Mouse (Mus musculus) left cerebral cortex, adult 8-10 months (tissue): ENCODE measurements around the gene Antxr1. TPM values are rescaled to one million over a fixed set of nuclear protein-coding genes. Genes with fewer than 3 reads are reported as not detected.

Source experiments
- DNase-seq, 2 experiments: peaks; one replicate each; pipeline ENCODE4 v3.0.0; 2022; ENCODE audit warnings: low spot score in 2 of 2
- total RNA-seq, 4 experiments: library from RNA; stranded (reverse); gene quantifications; 2 replicates each; pipeline ENCODE4 v1.2.4; 2022

The Antxr1 gene
- total RNA-seq, 4 experiments from 2014 or later = 15.7 to 18.7 (median 16.2) TPM

DNA sequence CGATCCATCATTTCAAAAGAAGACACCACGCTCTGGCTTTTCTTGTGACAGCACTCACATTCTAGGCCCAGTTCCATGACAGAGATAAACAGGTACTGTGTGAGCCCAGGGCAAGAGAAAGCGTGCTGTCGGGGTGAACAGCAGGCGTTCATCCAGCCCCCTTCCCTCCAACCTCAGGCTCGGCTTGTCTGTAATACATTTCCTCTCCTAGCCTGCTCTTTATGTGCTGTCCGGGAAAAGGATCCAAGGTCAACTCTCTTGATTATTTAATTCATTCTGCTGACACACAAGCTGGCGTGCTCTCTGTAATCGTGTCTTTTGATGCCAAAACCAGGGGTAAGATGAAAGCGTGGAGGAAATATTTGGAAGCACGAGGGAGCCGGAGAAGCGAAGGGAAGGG lies 192.0 kb downstream of the Antxr1 start:
- DNase-seq = no peak

DNA sequence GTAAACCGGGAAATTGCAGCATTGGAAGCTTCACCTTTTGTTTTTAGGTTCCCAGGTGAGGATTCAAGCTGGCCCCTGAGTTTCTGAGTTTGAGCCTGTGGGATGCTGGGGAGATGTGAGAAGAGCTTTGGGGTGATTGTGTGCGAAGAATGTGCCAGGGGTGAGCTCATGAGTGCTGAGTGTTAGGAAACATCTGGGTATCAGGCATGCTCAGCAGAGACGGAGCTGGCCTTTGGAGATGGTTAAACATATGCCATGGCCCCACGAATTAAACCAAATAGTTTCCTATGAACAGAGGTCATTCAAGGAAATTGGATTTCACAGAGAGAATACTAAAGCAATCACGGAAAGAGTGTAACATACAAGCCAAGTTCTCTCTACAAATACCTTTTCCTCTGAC lies 193.4 kb downstream of the Antxr1 start:
- no peak for DNase-seq

DNA sequence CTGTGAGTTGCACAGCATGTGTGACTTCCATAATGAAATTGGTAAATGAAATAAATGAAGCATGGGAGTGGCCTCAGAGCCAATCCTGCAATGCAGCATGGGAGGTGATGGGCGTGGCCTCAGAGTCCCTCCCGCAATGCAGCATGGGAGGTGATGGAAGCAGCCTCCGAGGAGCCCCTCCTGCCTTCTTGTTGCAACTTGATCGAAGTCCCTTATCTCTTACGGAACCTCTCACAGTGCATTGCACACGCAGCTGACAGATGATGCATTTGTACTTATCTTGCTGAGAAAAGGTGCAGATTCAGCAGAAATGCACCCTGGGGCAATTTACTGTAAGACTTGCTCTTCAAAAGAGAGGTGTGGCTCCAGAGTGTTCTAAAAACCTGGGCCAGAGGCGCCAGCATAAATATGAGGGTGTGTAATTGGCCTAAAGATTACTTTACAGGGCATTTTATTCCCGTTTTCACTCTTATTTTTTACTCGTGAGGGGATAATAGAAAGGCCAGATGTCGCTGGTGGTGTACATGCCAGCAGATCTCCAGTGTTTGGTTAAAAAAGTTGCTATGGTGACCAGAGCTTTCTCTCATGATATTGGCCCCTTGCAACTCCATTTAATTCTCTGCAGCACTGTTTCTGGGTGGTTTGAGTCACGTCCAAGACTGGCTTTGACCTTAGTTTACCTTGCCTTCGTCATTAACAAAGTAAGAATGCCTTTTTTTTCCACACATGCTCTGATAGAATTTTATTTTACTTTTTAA lies 195.6 kb downstream of the Antxr1 start:
- DNase-seq = no peak

DNA sequence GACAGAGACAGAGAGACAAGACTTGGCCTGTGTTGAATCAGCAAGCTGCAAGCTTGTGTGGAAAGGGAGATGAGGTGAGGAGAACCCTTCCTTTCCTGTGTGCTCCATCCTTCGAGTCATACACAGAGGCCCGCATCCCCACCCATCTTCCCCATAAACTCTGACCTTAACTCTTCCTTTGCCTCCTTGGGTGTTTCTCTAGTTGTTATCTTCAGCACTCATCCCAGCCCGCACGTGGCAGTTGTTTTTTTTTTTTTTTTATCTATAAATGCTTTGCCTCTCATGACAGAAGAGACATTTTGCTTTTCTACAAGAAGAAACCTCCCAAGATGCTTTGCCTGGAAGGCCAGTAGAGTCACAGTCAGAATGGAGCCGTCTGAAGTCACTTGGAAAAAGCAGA lies 197.1 kb downstream of the Antxr1 start:
- DNase-seq = no peak

DNA sequence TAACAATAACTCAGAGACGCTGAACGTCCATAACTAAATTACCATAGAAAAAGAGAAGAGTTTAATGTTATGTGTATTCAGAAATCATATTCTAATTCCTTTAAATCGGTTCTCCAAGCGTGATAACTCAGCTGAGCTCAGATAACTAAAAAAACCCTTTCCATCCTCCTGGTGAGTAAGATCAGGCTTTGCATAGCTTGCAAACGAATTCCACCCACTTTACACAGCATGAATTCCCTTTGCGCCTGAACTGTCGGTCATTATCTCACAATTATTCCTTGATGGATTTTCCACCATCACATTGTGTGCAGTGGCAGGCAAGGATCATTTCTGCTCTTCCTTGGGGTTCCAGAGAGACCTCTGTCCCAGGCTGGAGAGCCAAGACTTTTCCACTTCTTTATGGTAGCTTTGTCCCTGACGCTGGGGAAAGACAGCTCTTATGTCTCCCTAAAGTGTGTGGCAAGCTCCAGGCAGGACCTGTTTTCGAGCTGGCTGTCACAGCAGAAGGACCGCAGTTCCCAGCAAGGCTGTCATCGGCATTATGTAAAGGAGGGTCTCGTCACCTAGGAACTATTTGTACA lies 201.6 kb downstream of the Antxr1 start:
- peak in 1 of 2 experiments; percentile 13 for DNase-seq

DNA sequence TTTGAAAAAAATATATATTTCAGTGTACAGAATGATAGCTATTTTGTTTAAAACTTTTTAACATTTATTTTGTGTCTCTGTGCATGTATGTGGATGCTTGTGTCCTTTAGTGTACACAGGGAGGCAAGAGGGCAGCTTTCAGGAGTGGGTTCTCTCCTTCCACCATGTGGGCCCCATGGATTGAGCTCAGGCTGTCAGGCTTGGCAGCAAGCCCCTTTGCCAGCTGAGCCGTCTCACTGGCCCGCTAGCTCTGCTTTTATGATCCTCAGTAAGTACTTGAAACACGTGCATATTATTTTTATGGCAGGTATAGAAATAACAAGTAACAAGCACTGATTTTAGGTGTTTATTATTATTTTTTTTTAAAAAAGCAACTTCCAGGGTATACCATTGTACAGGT lies 202.1 kb downstream of the Antxr1 start:
- DNase-seq = no peak

DNA sequence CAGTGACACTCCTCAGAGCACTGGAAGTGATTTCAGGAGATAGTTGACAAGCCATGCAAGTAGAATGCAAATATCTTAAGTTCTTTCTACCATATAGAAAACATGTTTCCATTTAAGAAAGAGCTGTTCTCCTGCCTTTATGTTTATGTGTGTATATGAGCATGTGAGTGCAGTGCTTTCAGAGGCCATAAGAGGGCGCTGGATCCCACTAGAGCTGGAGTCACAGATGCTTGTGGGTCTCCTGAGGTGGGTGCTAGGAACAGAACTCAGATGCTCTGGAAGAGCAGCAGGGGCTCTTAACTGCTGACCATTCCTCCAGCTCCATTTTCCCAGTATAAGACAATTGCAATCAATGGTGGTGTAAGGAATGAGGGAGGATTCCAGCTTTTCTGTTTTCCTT lies 204.5 kb downstream of the Antxr1 start:
- DNase-seq = no peak

DNA sequence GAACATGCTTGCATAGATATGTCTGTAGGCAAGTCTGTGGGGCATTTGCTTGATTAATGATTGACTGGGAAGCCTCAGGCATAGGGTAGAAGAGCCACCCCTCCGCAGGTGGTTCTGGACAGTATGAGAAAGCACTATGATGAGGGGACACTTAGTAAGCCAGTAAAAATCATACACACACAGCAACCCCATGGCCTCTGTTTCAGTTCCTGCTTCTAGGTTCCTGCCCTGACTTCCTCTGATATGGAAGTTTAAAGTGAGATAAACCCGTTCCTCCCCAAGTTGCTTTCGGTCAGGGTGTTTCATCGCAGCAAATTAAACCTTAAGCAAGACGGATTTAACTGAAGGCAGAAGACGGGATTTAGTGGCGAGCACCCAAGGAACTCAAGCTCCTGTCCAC lies 205.0 kb downstream of the Antxr1 start:
- no peak for DNase-seq

DNA sequence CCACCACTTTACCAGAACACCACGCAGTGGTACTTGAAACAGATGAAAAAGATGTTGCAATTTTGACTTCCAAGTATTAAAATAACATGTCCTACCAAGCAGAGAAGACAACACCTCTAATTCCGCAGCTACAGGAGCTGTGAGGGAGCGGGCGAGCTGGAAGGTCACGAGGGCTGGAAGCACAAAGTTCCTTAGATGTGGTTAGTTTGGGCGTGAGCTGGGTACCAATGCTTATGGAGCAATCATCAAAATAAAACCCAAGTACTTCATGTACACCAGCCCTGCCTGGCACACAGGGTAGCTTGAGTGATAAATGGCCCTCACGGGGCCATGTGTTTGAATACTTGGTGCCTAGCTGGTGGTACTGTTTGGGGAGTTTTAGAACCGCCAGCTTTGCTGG lies 205.8 kb downstream of the Antxr1 start:
- DNase-seq = peak in 1 of 2 experiments; percentile 15

DNA sequence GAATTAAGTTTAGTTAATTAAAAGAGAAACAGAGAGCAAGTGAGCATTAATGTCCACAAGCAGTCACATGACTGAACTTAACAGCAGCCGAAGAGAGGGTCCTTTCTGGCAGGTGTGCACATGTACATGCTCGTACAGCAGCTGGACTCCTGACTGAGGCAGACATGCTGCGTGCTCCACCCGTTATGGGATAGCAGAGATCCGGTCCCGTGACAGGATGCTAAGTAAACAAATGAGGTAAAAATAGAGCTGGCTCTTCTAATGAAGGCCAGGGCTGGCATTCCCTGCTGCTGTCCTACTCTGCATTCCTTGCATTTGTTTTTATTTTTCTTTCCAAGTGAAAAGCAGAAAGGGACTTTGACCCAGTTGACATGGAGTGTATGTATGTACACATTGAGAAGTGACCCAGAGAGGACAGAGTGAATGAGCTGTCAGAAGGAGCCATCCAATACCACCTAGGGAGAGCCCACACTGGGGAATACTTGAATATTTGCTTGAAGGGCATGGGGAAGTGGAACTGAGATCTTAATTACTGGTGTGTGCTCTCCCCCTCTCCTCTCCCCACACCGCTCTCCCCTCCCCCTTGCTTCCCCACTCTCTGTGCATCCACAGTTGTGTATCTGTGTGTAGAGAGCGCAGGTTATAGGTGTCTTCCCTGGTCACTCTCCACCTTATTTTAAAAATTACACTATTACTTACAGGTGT lies 208.4 kb downstream of the Antxr1 start:
- no peak for DNase-seq

DNA sequence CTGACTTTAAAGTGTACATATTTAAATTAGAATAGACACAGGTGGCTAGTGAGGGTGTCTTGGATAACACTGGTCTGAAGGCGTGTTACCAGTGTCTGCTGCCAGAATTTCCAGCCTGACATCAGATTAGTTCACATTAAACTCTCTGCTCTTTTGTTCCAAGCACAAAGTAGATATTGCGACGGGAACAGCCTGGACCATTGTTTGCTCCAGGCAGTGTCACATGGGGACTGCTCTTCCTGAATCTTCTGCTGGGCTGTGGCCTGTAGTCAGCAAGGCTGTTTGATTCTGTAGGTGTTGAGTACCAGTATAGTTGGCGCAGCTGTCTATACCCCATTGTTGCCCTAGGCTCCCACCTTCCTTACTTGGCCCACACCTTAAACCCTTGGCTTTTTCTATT lies 211.6 kb downstream of the Antxr1 start:
- no peak for DNase-seq

DNA sequence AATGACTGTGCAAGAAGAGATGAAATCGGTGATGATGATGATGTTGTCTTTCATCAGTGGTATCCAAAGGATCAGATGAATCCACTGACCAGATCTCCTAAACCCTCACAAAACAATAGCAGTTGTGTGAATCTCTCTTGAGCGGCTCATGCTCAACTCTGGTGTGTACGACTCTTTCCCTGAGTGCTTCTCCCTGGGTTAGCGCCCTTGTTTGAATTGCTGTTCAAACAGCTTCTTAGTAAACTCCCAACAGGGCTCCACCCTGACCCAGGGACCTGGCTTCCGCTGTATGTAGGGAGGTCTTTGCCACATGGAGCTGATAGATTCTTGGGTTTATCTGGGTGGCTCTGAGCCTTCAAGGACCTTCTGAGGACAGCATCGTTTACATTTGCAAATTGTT lies 212.2 kb downstream of the Antxr1 start:
- no peak for DNase-seq

DNA sequence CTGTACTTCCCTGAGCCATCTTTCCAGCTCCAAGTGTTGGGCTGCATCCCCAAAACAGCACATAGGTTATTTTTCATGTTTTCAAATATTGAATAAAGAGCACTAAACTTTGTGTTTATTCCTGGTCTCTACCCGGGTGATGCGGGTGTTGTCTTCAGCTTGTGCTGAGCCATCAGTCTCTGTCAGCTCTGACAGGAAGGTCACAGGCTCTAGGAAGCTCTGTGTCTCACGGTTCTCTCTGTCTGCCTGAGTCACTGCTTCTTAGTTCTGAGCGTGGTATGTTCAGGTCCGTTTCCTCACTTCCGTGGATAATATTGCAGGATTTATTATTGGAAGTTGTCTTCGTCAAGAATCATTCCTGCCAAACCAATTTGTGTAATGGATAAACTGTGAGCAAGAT lies 213.7 kb downstream of the Antxr1 start:
- DNase-seq = no peak

DNA sequence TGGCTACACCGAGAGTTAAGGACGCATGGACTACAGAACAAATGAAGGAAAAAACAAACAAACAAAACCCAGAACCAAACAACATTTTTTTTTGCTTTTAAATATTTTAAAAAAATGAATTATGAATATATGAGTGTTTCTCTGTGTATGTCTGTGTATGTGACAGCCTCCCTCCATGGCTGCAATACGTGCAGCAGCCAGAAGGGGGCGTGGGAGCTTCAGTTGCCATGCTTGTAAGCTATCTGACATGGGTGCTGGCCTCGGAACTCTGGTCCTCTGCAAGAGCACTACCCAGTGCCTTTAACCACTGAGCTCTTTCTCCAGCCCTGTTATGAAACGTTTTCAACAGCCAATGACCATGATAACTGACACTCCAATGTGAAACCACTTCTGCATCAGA lies 215.0 kb downstream of the Antxr1 start:
- no peak for DNase-seq

DNA sequence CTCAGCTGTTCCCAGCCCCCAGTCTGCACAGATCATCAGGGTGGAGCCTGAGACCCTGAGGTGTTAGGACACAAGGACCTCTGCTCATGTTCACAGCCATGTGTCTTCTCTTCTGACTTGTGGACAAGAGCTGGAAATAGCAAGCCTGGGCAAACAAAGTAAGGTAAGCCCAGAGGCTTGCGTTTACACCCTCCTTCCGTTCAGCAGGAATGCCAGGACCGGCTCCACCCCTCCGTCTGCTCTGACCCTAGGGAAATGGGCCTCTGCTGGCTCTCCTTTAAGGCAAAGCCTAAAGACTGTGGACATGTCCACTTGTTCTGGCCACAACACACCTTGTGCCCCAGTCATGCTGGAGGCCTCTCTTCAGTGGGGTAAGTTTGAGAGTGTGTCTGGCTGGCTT lies 215.6 kb downstream of the Antxr1 start:
- DNase-seq = no peak

DNA sequence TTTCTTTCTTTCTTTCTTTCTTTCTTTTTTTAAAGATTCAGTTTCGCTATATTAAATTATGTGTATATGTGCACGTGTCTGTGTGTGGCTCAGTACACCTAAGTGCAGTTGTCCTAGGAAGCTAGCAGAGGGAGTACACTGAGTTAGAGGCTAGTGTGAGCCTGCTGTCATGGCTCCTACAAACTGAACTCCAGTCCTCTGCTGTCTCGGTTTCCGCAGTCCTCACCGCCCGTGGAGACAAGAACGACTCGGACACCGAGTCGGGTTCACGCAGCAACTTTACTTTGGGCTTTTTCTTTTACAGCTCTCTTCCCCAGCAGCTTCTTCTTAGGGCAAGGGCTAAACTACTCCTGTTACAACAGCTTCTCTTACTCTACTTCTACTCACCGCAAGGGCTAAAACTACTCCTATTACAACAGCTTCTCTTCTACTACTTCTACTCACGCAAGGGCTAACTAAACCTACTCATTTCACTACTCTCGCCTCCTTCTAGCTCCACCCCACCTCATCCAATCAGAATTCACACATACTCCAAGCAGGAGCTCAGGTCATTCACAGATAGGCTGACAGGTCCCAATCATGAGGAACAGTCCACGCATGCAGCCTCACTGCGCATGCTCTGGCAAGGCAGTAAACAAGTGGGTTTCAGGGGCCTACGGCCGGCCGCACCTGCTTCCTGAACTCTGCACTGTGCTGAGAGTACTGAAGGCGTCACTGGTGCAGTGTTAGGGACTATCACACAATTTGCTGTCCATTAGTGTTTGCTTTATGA lies 216.4 kb downstream of the Antxr1 start:
- DNase-seq = no peak

DNA sequence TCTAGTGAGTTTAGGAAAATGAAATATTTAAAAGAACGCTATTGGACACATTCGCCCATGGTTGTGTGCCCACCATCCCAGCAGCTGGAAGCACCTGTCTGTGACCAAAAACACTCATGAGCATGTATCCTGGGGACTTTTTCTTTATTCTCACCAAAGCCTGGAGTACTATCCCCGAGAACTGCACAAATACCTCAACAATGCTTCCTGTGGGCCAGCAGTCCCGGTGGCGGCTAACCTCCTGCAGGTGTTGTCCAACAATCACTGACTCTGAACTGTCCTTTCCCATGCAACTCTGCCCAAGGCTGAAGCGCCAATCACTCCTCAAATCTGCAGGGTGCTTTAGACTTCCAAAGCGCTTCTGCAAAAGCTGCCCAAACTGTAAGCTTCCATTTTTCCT lies 219.0 kb downstream of the Antxr1 start:
- no peak for DNase-seq

DNA sequence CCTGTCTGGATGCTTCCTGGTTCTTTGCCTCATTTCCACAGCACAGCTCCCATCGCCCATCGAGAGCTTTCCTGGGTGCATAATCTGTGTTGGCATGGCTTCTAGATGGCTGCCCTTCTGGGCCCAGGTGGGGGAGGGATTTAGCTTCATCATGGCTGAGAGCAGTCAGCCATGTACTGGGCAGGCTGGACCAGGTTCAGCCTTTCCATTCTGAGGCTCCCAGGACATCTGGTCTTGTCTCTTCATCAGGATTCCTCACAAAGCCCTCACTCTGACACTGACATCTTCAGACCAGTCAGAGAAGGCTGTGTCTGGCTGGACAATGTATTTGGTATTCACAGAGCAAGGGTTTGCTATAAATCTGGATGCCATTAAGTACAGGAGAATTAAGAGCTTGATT lies 219.6 kb downstream of the Antxr1 start:
- DNase-seq = no peak

DNA sequence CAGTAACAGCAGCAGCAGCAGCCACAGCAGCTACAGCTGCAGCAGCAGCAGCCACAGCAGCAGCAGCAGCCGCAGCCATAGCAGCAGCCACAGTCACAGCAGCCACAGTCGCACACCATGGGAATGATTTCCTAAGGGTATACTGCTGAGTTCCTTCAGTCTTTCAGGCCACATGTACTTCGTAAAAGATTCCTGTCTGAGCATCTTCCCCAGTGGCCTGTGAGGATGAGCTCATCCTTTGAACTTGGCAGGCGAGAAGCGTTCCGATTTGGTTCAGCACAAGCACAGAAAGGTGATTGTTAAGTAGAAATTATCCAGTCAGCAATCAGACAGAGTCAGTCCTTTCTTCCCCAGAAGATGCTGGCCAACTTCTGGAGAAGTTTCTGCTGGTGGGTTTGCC lies 223.5 kb downstream of the Antxr1 start:
- no peak for DNase-seq

DNA sequence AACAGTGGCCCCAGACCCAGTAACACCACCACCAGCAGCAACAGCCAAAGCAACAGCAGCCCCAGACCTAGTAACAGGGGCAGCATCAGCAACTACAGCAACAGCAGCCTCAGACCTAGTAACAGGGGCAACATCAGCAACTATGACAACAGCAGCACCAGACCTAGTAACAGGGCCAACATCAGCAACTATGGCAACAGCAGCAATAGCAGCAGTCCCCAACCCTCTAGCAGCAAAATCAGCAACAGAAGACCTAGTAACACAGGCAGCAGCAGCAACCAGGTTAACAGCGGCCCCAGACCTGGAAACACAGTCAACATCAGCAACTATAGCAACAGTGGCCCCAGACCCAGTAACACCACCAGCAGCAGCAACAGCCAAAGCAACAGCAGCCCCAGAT lies 224.1 kb downstream of the Antxr1 start:
- no peak for DNase-seq

DNA sequence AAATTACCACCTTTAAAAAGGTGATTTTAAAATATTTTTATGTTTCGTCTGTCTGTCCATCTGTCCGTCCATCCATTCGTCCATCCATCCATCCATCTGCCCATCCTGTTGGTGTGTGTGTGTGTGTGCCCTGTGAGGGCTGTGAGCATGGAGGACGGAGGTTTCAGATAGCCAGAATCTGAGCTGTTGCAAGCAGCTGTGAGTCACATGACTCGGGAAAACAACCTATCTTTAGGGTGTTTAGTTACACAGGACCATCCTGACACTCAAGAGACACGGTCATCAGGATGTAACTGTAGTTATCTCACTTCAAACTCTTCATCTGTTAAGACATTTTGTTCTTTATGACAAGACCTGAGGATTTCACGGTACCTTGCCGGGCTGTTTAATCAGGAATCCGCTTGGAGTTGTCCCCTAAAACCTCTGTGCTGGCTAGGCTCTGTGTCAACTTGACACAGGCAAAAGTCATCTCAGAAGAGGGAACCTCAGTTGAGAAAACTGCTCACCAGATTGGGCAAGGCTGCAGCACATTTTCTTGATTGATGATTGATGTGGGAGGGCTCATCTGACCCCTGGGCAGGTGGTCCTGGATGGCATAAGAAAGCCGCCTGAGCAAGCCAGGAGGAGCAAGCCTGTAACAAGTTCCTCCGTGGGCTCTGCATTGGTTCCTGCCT lies 231.4 kb downstream of the Antxr1 start, which contains the start of gene D6Ertd527e:
Gene D6Ertd527e (plus strand): TSS at position 624 of the 674 bp plus-strand sequence.
- DNase-seq = no peak
